Mouse (Mus musculus) megakaryocyte, embryonic 14.5 days (primary cell): Measurements from ENCODE around the gene Cactin.

ENCODE experiments used
- FLI1 ChIP-seq: IDR thresholded peaks from 2 replicates; pipeline ENCODE4 v1.6.1; 2012; ENCODE audit warnings: low read length, inconsistent platforms, mixed read lengths
- GATA1 ChIP-seq: IDR thresholded peaks from 3 replicates; pipeline ENCODE4 v1.6.1; 2012; ENCODE audit warnings: mixed read lengths, low read length, inconsistent platforms, borderline replicate concordance

DNA sequence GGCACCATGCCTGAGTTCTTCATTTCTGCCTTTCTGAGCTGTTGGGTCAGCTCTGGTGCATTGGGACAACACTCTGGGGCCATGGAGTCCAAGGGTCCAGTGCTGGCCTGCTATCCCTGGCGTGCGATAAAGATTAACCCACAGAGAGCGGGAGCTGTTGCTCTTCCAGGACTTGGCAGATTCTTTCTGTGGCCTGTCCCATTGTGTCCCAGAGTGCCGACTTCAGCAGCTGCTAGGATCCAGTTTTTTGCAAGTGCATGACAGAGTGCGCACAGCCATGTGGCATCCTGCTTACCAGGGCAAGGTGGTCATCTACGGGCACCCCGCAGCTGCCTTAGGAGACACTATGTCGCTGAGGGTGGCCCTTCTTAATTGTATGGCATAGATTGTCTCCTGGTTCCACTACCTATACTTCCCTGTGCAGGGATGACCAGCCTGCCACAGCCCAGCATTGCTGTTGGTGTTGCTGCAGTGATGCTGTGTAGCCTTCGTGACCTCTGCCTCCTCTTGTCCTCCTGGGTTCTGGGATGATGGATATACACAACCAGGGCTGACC, 20.5 kb upstream of the Cactin start:
- TF ChIP-seq GATA1 (no peak), FLI1 (no peak)
